Mouse (Mus musculus) kidney, postnatal 14 days (tissue): ENCODE data around the gene Sytl5.

Source experiments
- DNase-seq: peaks from one replicate; pipeline ENCODE4 v3.0.0; 2022; ENCODE audit warnings: mixed read lengths

The Sytl5 gene

DNA sequence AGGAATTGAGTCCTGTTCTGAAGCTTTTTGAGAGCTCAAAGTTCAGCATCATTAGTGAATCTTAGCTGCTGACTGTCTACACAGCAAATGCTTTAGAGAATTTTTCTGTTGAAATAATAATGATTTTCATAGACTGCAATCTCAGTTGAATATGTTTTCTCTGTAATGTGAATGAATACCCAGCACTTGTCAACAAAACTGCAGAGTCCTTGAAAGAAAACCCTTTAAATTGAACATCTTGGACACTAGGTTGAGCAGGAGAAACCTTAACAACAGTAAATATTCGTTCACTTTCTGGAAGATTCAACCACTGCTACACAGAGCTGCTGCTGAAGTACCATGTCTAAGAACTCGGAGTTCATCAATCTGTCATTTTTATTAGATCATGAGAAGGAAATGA, at the start of gene Sytl5:
Sytl5 (plus strand) TSS at position 301 of the 400 bp plus-strand sequence.
- no peak for DNase-seq

GRCm38 (mm10) chrX:9846628-9847027, 38.8 kb upstream of the Sytl5 start, which contains the start of gene Hypm:
Hypm (plus strand) TSS chrX:9846928.
- DNase-seq, result no peak

- DNase-seq, result no peak
These were observed 36.0 kb upstream of the Sytl5 start, which contains the start of gene H2al3 for GRCm38 (mm10) chrX:9849403-9849802. H2al3 (plus strand) TSS chrX:9849703.

GRCm38 (mm10) chrX:9861859-9862258, 23.6 kb upstream of the Sytl5 start:
- no peak for DNase-seq

GRCm38 (mm10) chrX:9875519-9875918, 9.9 kb upstream of the Sytl5 start:
- DNase-seq, result no peak

DNA sequence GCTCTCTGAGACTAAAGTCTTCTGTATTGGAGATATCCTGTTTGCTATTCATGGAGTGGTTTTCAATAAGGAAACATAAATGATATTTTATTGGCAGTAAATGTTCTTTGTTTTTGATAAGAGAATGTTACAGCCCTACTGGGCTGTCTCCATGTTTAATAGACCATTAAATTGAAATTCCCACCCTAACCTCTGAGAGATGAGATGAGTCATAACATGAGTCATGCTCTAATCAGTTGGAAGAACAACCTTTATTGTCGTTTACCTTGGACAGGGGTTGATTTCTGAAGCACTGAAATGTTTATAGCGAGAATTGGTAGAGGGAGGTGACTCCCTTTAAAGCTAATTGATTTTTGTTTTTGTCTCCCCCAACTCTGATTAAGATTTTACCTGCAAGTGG, 24.1 kb downstream of the Sytl5 start:
- no peak for DNase-seq

- DNase-seq, result no peak
These were observed 48.4 kb downstream of the Sytl5 start for GRCm38 (mm10) chrX:9933839-9934238.

- DNase-seq, result no peak
These were observed 98.8 kb downstream of the Sytl5 start for GRCm38 (mm10) chrX:9984094-9984669.

DNA sequence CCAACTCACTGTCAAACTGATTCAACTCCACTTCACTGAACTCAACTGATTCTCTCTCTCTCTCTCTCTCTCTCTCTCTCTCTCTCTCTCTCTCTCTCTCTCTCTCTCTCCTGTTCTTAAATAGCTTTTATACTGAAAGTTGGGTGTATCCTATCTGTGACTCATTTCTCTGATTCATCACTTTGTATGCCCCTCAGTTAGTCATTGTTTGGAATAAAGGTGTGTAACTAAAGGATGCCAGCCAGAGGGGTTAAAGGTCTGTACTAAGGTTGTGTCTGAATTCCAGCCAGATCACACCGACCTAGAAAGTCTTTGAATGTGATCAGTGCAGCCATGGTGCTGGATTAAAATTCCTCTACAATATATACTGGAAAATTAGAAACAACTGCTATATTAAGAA, 115.3 kb downstream of the Sytl5 start:
- DNase-seq, result no peak

- no peak for DNase-seq
These were observed 120.5 kb downstream of the Sytl5 start for GRCm38 (mm10) chrX:10005946-10006345.

DNA sequence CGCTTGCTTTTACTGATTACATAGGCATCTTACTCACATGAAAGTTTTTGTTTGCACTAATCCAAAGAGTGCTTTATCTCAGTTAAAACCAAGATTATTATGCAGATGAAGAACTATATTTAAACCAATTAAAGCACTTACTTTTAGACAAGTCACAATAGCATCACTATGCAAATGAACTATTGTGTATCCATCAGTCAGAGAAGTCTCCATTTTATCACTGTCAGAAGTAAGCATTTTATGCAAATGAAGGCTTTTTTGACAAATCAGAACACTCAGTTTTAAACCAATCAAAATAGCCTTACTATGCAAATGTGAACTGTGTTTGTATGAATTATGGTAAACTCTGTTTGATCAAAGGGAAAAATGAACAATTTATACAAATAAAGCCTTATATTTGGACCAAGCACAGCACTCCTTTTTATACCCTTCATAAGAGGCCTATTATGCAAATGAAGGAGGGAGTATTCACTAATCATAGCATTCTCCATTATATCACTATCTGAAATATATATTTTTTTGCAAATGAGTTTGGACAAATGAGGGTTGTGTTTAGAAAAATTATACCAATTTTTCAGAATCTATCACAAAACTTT, 122.4 kb downstream of the Sytl5 start:
- no peak for DNase-seq

DNA sequence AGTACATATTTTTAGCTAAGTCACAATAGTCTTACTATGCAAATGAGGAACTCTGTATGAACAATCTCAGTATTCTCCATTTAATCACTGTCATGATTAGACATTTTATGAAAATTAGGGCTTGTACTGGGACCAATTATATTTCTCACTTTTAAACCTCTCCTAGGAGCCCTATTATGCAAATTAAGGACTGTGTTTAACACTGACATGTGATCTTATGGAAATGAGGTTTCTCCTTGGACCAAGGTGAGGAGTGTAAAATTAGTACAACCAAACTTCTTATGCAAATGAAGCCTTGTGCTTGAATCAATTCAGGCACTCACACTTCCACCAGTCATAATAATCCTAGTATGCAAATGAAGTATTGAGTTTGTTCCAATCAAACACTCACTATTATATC, 124.8 kb downstream of the Sytl5 start:
- no peak for DNase-seq

DNA sequence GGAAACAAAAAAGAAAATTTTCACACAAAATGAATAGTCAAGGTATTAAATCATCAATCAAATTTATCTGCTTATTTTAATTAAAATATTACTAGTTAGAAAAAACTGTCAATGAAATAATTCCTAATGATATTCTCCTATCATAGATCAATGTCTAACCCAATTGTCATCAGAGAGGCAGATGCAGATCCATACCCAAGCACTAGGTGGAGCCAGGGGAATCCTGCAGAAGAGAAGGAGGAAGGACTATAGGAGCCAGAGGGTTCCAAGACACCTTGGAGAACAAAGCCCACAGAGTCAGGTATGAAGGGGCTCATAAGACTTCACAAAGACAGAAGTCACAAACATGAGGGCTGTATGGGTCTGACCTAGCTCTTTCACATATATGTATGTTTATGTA, 149.2 kb downstream of the Sytl5 start:
- DNase-seq, result peak; percentile 0
